In the genomic region with DNA sequence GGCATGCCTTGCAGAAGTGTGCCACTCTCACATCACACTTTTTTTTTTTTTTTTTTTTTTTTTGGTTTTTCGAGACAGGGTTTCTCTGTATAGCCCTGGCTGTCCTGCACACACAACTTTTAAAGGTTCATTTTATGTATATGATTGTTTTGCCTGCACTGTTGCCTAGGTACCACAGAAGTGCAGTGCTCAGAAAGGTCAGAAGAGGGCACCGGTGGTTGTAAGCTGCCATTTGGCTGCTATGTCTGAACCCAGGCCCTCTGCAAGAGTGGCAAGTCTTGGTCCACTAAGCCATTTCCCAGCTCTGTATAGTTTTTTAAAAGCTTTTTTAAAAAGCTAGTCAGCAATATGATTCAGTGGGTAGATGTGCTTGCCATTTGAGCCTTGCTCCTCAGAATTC, we compare ENCODE assay signal across 9 mouse cellular contexts. TPM values are rescaled to one million over a fixed set of nuclear protein-coding genes. Genes with fewer than 3 reads are reported as not detected.
DNase-seq lines count a peak whose midpoint lies in the region.
"Had no signal": no experiment of that assay in that cellular context is flagged by ENCODE, and none has a peak within 500 bp of the region (broad histone marks: within the 10 kb centered on the region; RNA-seq: fewer than 3 reads in every experiment).

No protein-coding gene starts in this region.

- DNase-seq in cerebellum, postnatal 14 days: peak; percentile 40 to 61
- DNase-seq in cerebellum, adult 8-10 months: no peak
- DNase-seq in 3T3-L1 (ENCODE audit: low read depth, low spot score) (peak; percentile 62), adipocyte (ENCODE audit: low spot score) (peak; percentile 53)
- peak; percentile 44 for DNase-seq in lung, postnatal 10 days
- DNase-seq in adrenal gland, postnatal 4 days (ENCODE audit: low spot score in 2 of 2): no peak
- no peak for DNase-seq in frontal cortex, postnatal 14 days (ENCODE audit: low spot score in 2 of 2)
- DNase-seq in left cerebral cortex, postnatal 4 days: no peak
- DNase-seq: kidney, postnatal 10 days had no signal

- intact Hi-C loops in left cerebral cortex, postnatal 4 days (cut with DNase I): no loop called here

RNA-seq across cellular contexts. Expression of gene Yipf2, which starts 5.6 kb away (rescaled TPM):
- 10 to 100 TPM; 27.2 to 28.4 TPM for total RNA-seq in adrenal gland, postnatal 4 days (2021)
- 1 to 10 TPM; 7.0 to 9.9 TPM for total RNA-seq in left cerebral cortex, postnatal 4 days (2021)

RNA-seq across cellular contexts. Expression of gene Timm29, which starts 5.7 kb away (rescaled TPM):
- total RNA-seq in adrenal gland, postnatal 4 days (2021): 10 to 100 TPM; 55.6 to 57.3 TPM
- 10 to 100 TPM; 56.7 to 58.7 TPM for total RNA-seq in left cerebral cortex, postnatal 4 days (2021)

RNA-seq across cellular contexts. Expression of gene Smarca4, which starts 17.8 kb away (rescaled TPM):
- total RNA-seq in adrenal gland, postnatal 4 days (2021): 10 to 100 TPM; 86.1 to 94.8 TPM
- total RNA-seq in left cerebral cortex, postnatal 4 days (2021): 100 to 1,000 TPM; 185 to 186 TPM

RNA-seq across cellular contexts. Expression of gene Carm1, which starts 51.5 kb away (rescaled TPM):
- 10 to 100 TPM; 71.4 to 83.9 TPM for total RNA-seq in adrenal gland, postnatal 4 days (2021)
- total RNA-seq in left cerebral cortex, postnatal 4 days (2021): 100 to 1,000 TPM; 108 to 124 TPM

Comparison
In these comparisons a context has a peak if more than half of its experiments do, and no peak if none do; other contexts are left out.
1. DNase-seq: peak in cerebellum, postnatal 14 days (2 of 2), 3T3-L1 (single experiment), adipocyte (single experiment) and lung, postnatal 10 days (single experiment); none in cerebellum, adult 8-10 months (single experiment), adrenal gland, postnatal 4 days (0 of 2), frontal cortex, postnatal 14 days (0 of 2) and left cerebral cortex, postnatal 4 days (single experiment).